Mouse (Mus musculus): ENCODE data around the gene Itga2.

The Itga2 gene

GRCm38 (mm10) chr13:114885171-114885570 lies 46.7 kb downstream of the Itga2 start:
- no peak for DNase-seq (ENCODE audit: low read depth, low spot score)

GRCm38 (mm10) chr13:114878667-114879066 lies 53.2 kb downstream of the Itga2 start:
- no peak for DNase-seq (ENCODE audit: low read depth, low spot score)

- DNase-seq (ENCODE audit: low read depth, low spot score): no peak
Measured at GRCm38 (mm10) chr13:114876005-114876520, 55.8 kb downstream of the Itga2 start.

GRCm38 (mm10) chr13:114874738-114875137 lies 57.2 kb downstream of the Itga2 start:
- no peak for DNase-seq (ENCODE audit: low read depth, low spot score)

- DNase-seq (ENCODE audit: low read depth, low spot score): no peak
Measured at GRCm38 (mm10) chr13:114857525-114857924, 74.4 kb downstream of the Itga2 start.

- no peak for DNase-seq (ENCODE audit: low read depth, low spot score)
Measured at GRCm38 (mm10) chr13:114856269-114856627, 75.7 kb downstream of the Itga2 start.

- no peak for DNase-seq (ENCODE audit: low read depth, low spot score)
Measured at GRCm38 (mm10) chr13:114855573-114856268, 76.2 kb downstream of the Itga2 start.

GRCm38 (mm10) chr13:114854428-114854827 lies 77.5 kb downstream of the Itga2 start:
- DNase-seq (ENCODE audit: low read depth, low spot score): no peak

GRCm38 (mm10) chr13:114854023-114854422 lies 77.9 kb downstream of the Itga2 start:
- no peak for DNase-seq (ENCODE audit: low read depth, low spot score)

GRCm38 (mm10) chr13:114853152-114853551 lies 78.7 kb downstream of the Itga2 start:
- no peak for DNase-seq (ENCODE audit: low read depth, low spot score)

GRCm38 (mm10) chr13:114852264-114853111 lies 79.4 kb downstream of the Itga2 start:
- DNase-seq (ENCODE audit: low read depth, low spot score): no peak

- no peak for DNase-seq (ENCODE audit: low read depth, low spot score)
Measured at GRCm38 (mm10) chr13:114848945-114849344, 83.0 kb downstream of the Itga2 start.

GRCm38 (mm10) chr13:114845804-114846203 lies 86.1 kb downstream of the Itga2 start:
- no peak for DNase-seq (ENCODE audit: low read depth, low spot score)

- DNase-seq (ENCODE audit: low read depth, low spot score): no peak
Measured at GRCm38 (mm10) chr13:114843318-114843717, 88.6 kb downstream of the Itga2 start.

GRCm38 (mm10) chr13:114840545-114840944 lies 91.4 kb downstream of the Itga2 start:
- DNase-seq (ENCODE audit: low read depth, low spot score): no peak

- DNase-seq (ENCODE audit: low read depth, low spot score): no peak
Measured at GRCm38 (mm10) chr13:114839098-114839497, 92.8 kb downstream of the Itga2 start.

GRCm38 (mm10) chr13:114838535-114838990 lies 93.3 kb downstream of the Itga2 start:
- no peak for DNase-seq (ENCODE audit: low read depth, low spot score)

GRCm38 (mm10) chr13:114837061-114837460 lies 94.8 kb downstream of the Itga2 start:
- DNase-seq (ENCODE audit: low read depth, low spot score): no peak

- DNase-seq (ENCODE audit: low read depth, low spot score): no peak
Measured at GRCm38 (mm10) chr13:114834580-114834979, 97.3 kb downstream of the Itga2 start.

- DNase-seq (ENCODE audit: low read depth, low spot score): no peak
Measured at GRCm38 (mm10) chr13:114833351-114833750, 98.5 kb downstream of the Itga2 start.

- DNase-seq (ENCODE audit: low read depth, low spot score): no peak
Measured at GRCm38 (mm10) chr13:114832761-114833160, 99.1 kb downstream of the Itga2 start.

- DNase-seq (ENCODE audit: low read depth, low spot score): no peak
Measured at GRCm38 (mm10) chr13:114831367-114831833, 100.5 kb downstream of the Itga2 start.

Measured in retina, adult 2 months (tissue).